Mouse (Mus musculus): ENCODE measurements around the gene Klc3.

Gene Klc3

GRCm38 (mm10) chr7:19403731-19404296, at the start of gene Klc3:
Gene Klc3 (minus strand): TSS chr7:19404104.
- DNase-seq = no peak

GRCm38 (mm10) chr7:19449165-19449564, 45.3 kb upstream of the Klc3 start:
- no peak for DNase-seq

- DNase-seq = peak; percentile 75
Measured at GRCm38 (mm10) chr7:19447689-19448088, 43.8 kb upstream of the Klc3 start.

GRCm38 (mm10) chr7:19444801-19445200, 40.9 kb upstream of the Klc3 start:
- DNase-seq = no peak

GRCm38 (mm10) chr7:19443344-19443743, 39.4 kb upstream of the Klc3 start:
- peak; percentile 80 for DNase-seq

- DNase-seq = no peak
Measured at GRCm38 (mm10) chr7:19441448-19442091, 37.7 kb upstream of the Klc3 start.

GRCm38 (mm10) chr7:19437048-19437447, 33.1 kb upstream of the Klc3 start:
- DNase-seq = no peak

GRCm38 (mm10) chr7:19436276-19436675, 32.4 kb upstream of the Klc3 start:
- DNase-seq = no peak

- DNase-seq = no peak
Measured at GRCm38 (mm10) chr7:19432475-19432874, 28.6 kb upstream of the Klc3 start.

GRCm38 (mm10) chr7:19430402-19430801, 26.5 kb upstream of the Klc3 start:
- no peak for DNase-seq

- peak; percentile 61 for DNase-seq
Measured at GRCm38 (mm10) chr7:19429726-19430125, 25.8 kb upstream of the Klc3 start.

- DNase-seq = no peak
Measured at GRCm38 (mm10) chr7:19427999-19428650, 24.2 kb upstream of the Klc3 start.

- DNase-seq = no peak
Measured at GRCm38 (mm10) chr7:19426888-19427287, 23.0 kb upstream of the Klc3 start.

GRCm38 (mm10) chr7:19426349-19426748, 22.4 kb upstream of the Klc3 start:
- no peak for DNase-seq

- DNase-seq = no peak
Measured at GRCm38 (mm10) chr7:19424051-19424450, 20.1 kb upstream of the Klc3 start.

- no peak for DNase-seq
Measured at GRCm38 (mm10) chr7:19423083-19423482, 19.2 kb upstream of the Klc3 start.

GRCm38 (mm10) chr7:19420821-19421636, 17.1 kb upstream of the Klc3 start:
- peak; percentile 90 for DNase-seq

- no peak for DNase-seq
Measured at GRCm38 (mm10) chr7:19420121-19420520, 16.2 kb upstream of the Klc3 start.

GRCm38 (mm10) chr7:19416590-19416989, 12.7 kb upstream of the Klc3 start:
- no peak for DNase-seq

GRCm38 (mm10) chr7:19413525-19413924, 9.6 kb upstream of the Klc3 start:
- DNase-seq = no peak

- no peak for DNase-seq
Measured at GRCm38 (mm10) chr7:19411783-19412182, 7.9 kb upstream of the Klc3 start.

- DNase-seq = no peak
Measured at GRCm38 (mm10) chr7:19410766-19411344, 7.0 kb upstream of the Klc3 start.

GRCm38 (mm10) chr7:19409753-19410152, 5.8 kb upstream of the Klc3 start:
- no peak for DNase-seq
